Mouse (Mus musculus) macrophage (primary cell): Measurements from ENCODE around the gene Taf6l. TPM values are rescaled to one million over a fixed set of nuclear protein-coding genes. Genes with fewer than 3 reads are reported as not detected.

Experiments used
- H3K27ac ChIP-seq: fragments of 350-480 bp; formaldehyde crosslinking; 2 replicates; pipeline ENCODE4 v1.9.0; 2021
- H3K36me3 ChIP-seq: fragments of 350-480 bp; formaldehyde crosslinking; 2 replicates; pipeline ENCODE4 v1.9.0; 2021; ENCODE audit errors: inconsistent target
- H3K4me3 ChIP-seq: fragments of 350-480 bp; formaldehyde crosslinking; 2 replicates; pipeline ENCODE4 v1.9.0; 2021; ENCODE audit errors: inconsistent target
- H3K79me2 ChIP-seq: fragments of 350-480 bp; formaldehyde crosslinking; 2 replicates; pipeline ENCODE4 v1.9.0; 2021; ENCODE audit errors: inconsistent target
- WGBS: methylation state at CpG from one replicate; pipeline ENCODE4 v1.1.7; 2026; ENCODE audit warnings: inconsistent platforms; ENCODE audit not compliant: missing documents; 5-methylcytosine and 5-hydroxymethylcytosine counted together
- polyA plus RNA-seq: library from polyadenylated mRNA; stranded (reverse); fragments of 250-400 nt; gene quantifications from 3 replicates; pipeline ENCODE4 v1.2.4, GENCODE M21; 2018; ENCODE audit warnings: inconsistent platforms

Taf6l gene
- polyA plus RNA-seq, 1 experiment from 2014 or later: 11.3 TPM

- H3K27ac ChIP-seq: peak overlapping the region; percentile 18
Measured at GRCm38 (mm10) chr19:8806810-8807209, 20.6 kb upstream of the Taf6l start.

GRCm38 (mm10) chr19:8803879-8804660 is 17.9 kb upstream of the Taf6l start:
- Histone ChIP-seq H3K79me2 (peaks cover 5% of the 10 kb centered on the region; the same call in 1 of the 2 replicates), H3K4me3 (no peak overlapping the region), H3K36me3 (no peaks in the 10 kb centered on the region), H3K27ac (0 out of 2 replicates have a peak overlapping the region, but pooled peaks have one; percentile 84)
- 73% methylated on average over 10 of the region's 11 CpGs for WGBS

More at GRCm38 (mm10) chr19:8806810-8807209, 20.6 kb upstream of the Taf6l start:
- Histone ChIP-seq H3K79me2 (peaks cover 5% of the 10 kb centered on the region; the same call in 1 of the 2 replicates), H3K36me3 (peaks cover 17% of the 10 kb centered on the region), H3K4me3 (no peak overlapping the region)
- WGBS: 70% methylated on average over 5 of the region's 5 CpGs

GRCm38 (mm10) chr19:8803204-8803780 is 17.1 kb upstream of the Taf6l start:
- Histone ChIP-seq H3K27ac (peak overlapping the region; percentile 84), H3K4me3 (no peak overlapping the region), H3K79me2 (peaks cover 5% of the 10 kb centered on the region; the same call in 1 of the 2 replicates), H3K36me3 (no peaks in the 10 kb centered on the region)
- 73% methylated on average over 9 of the region's 9 CpGs for WGBS

GRCm38 (mm10) chr19:8802130-8802821 is 16.1 kb upstream of the Taf6l start, which contains the start of gene Zbtb3:
Gene Zbtb3 (plus strand): TSS chr19:8802555.
- H3K36me3 ChIP-seq: no peaks in the 10 kb centered on the region
- H3K27ac ChIP-seq: peak within 1 kb of the TSS; percentile 84
- H3K4me3 ChIP-seq: peak within 1 kb of the TSS; percentile 70
- WGBS: under 1% methylated on average over 30 of the region's 30 CpGs
- H3K79me2 ChIP-seq: peaks cover 14% of the 10 kb centered on the region

- Histone ChIP-seq H3K27ac (0 out of 2 replicates have a peak overlapping the region, but pooled peaks have one; percentile 21), H3K36me3 (peaks cover 15% of the 10 kb centered on the region), H3K79me2 (peaks cover 24% of the 10 kb centered on the region), H3K4me3 (peak overlapping the region; percentile 97)
Measured at GRCm38 (mm10) chr19:8798947-8799315, 12.7 kb upstream of the Taf6l start.

- under 1% methylated on average over 25 of the region's 25 CpGs for WGBS
- Histone ChIP-seq H3K36me3 (peaks cover 21% of the 10 kb centered on the region), H3K79me2 (peaks cover 24% of the 10 kb centered on the region), H3K27ac (peak within 1 kb of the TSS; percentile 77), H3K4me3 (peak within 1 kb of the TSS; percentile 97)
Measured at GRCm38 (mm10) chr19:8798264-8798946, 12.2 kb upstream of the Taf6l start, which contains the start of gene Polr2g. Gene Polr2g (minus strand): TSS chr19:8798577.

- Histone ChIP-seq H3K79me2 (peaks cover 7% of the 10 kb centered on the region; the same call in 1 of the 2 replicates), H3K4me3 (no peak overlapping the region), H3K27ac (no peak overlapping the region), H3K36me3 (peaks cover 27% of the 10 kb centered on the region)
- WGBS: 81% methylated on average over 7 of the region's 7 CpGs
Measured at GRCm38 (mm10) chr19:8790171-8790570, 4.0 kb upstream of the Taf6l start.

GRCm38 (mm10) chr19:8789171-8789570 is 3.0 kb upstream of the Taf6l start:
- Histone ChIP-seq H3K79me2 (peaks cover 10% of the 10 kb centered on the region; the same call in 1 of the 2 replicates), H3K27ac (no peak overlapping the region), H3K36me3 (peaks cover 17% of the 10 kb centered on the region), H3K4me3 (no peak overlapping the region)
- WGBS: 76% methylated on average over 1 of the region's 1 CpGs

- no peak overlapping the region for H3K27ac ChIP-seq
- peaks cover 13% of the 10 kb centered on the region for H3K36me3 ChIP-seq
- H3K4me3 ChIP-seq: no peak overlapping the region
- H3K79me2 ChIP-seq: peaks cover 10% of the 10 kb centered on the region; the same call in 1 of the 2 replicates
- WGBS: 96% methylated on average over 3 of the region's 3 CpGs
Measured at GRCm38 (mm10) chr19:8788521-8788920, 2.3 kb upstream of the Taf6l start.

GRCm38 (mm10) chr19:8774951-8775421 is 11.2 kb downstream of the Taf6l start:
- Histone ChIP-seq H3K27ac (peak overlapping the region; percentile 49), H3K36me3 (peaks cover 20% of the 10 kb centered on the region), H3K4me3 (peak overlapping the region; percentile 61), H3K79me2 (peaks cover 46% of the 10 kb centered on the region)
- WGBS: 6% methylated on average over 20 of the region's 20 CpGs

GRCm38 (mm10) chr19:8774086-8774835 is 12.0 kb downstream of the Taf6l start, which contains the start of gene Tmem179b:
Gene Tmem179b (minus strand): TSS chr19:8774467.
- peak within 1 kb of the TSS; percentile 61 for H3K4me3 ChIP-seq
- peaks cover 46% of the 10 kb centered on the region for H3K79me2 ChIP-seq
- peaks cover 18% of the 10 kb centered on the region for H3K36me3 ChIP-seq
- H3K27ac ChIP-seq: peak within 1 kb of the TSS; percentile 49
- under 1% methylated on average over 64 of the region's 68 CpGs for WGBS

- peaks cover 23% of the 10 kb centered on the region for H3K36me3 ChIP-seq
- WGBS: 47% methylated on average over 6 of the region's 6 CpGs
- H3K4me3 ChIP-seq: peak overlapping the region; percentile 51
- peak overlapping the region; percentile 46 for H3K27ac ChIP-seq
- H3K79me2 ChIP-seq: peaks cover 46% of the 10 kb centered on the region
Measured at GRCm38 (mm10) chr19:8773409-8773808, 12.8 kb downstream of the Taf6l start.

- no peak overlapping the region for H3K27ac ChIP-seq
- WGBS: 69% methylated on average over 5 of the region's 5 CpGs
- H3K79me2 ChIP-seq: peaks cover 46% of the 10 kb centered on the region
- H3K4me3 ChIP-seq: peak overlapping the region; percentile 51; the same call in 1 of the 2 replicates
- H3K36me3 ChIP-seq: peaks cover 23% of the 10 kb centered on the region
Measured at GRCm38 (mm10) chr19:8772996-8773395, 13.2 kb downstream of the Taf6l start.
